Mouse (Mus musculus): Measurements from ENCODE around the gene Mettl3.

Mettl3 gene

DNA sequence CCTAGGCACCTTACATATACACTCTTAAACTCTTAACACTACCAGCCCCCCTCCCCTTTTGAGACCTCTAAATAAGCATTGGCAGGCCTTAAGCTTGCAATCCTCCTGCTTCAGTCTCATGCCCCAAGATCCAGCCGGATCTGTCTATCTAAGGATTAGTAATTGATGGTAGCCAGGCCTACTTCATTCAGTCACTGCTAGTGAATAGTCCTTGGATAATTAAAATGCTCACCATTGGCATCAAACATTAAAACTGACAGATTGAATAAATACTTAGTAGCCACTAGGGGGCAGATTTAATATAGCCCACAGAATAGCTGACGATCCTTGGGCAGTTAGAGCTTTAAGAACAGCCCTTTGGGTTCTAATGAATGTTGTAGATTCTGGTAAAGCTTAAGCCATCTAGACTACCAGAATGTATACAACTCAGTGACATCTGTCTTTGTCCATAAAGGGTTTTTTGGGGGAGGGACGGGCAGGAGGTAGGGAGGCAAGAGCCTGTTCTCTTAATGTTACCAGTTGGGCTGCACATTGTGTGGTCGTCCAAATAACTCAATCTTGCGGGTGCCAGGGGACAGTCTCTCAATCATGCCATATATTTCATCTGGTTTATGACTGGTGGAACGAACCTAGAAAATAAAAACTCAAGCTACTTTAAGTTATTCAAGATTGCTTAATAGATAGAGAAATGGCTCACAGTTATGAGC lies 9.2 kb downstream of the Mettl3 start:
- CTCF ChIA-PET, result interaction anchor here (0.7 kb wide), 1 partner anchor 15 kb away, joined by 3 read pairs; no protein-coding TSS in a partner anchor

DNA sequence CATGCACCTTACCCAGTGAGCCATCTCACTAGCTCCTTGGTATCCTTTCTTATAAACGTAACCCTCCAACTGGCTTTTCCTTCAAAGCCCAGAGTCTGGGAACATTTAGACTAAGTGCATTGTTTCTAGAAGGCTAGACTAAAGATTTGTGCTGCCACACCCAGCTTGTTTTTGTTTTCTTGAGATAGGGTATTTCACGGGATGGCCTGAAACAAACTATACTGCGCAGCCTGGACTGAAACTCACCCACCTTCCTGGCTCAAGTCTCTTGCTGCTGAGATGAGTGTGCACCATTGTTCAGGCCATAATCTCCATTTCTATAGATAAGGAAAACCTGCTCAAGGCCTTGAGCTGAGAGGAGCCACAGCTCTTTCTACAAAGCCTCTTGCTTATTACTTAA lies 20.7 kb downstream of the Mettl3 start:
- CTCF ChIA-PET, result no interaction called here

DNA sequence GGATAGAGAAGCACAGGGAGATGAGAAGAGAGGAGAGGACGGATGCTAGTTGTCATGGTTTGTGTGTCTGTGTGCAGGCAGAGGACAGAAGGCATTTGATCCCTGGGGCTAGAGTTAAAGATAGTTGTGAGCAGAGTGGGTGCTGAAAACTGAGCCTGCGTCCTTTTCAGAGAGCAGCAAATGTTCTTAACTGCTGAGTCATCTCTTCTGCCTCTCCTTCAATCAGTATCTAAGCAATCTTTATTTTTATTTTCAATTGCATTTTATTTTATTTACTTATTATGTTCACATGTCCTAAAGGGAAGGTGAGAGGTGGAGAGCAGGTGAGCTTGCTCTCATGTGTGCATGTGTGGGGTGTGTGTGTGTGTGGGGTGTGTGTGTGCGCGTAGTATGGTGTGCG lies 21.3 kb downstream of the Mettl3 start:
- CTCF ChIA-PET, result no interaction called here

DNA sequence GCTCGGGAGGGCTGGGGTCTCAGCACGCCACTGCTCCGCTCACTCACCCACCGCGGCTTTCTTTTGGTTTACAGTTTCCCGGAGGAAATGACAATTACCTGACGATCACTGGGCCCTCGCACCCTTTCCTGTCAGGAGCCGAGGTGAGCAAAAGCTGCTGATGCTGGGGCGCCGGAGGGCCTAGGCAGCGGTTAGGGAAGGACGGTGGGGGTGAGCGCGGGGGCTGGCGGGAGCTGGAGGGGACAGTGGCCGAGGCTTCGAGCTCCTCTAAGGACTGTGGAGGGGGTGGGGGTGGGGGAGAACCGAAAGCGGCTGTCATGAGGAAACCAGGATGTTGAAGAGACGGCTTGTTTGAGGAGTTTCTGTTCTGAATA lies 25.2 kb downstream of the Mettl3 start:
- CTCF ChIA-PET, result interaction anchor here (1.1 kb wide), 1 partner anchor 17 kb away, joined by 3 read pairs; no protein-coding TSS in a partner anchor

DNA sequence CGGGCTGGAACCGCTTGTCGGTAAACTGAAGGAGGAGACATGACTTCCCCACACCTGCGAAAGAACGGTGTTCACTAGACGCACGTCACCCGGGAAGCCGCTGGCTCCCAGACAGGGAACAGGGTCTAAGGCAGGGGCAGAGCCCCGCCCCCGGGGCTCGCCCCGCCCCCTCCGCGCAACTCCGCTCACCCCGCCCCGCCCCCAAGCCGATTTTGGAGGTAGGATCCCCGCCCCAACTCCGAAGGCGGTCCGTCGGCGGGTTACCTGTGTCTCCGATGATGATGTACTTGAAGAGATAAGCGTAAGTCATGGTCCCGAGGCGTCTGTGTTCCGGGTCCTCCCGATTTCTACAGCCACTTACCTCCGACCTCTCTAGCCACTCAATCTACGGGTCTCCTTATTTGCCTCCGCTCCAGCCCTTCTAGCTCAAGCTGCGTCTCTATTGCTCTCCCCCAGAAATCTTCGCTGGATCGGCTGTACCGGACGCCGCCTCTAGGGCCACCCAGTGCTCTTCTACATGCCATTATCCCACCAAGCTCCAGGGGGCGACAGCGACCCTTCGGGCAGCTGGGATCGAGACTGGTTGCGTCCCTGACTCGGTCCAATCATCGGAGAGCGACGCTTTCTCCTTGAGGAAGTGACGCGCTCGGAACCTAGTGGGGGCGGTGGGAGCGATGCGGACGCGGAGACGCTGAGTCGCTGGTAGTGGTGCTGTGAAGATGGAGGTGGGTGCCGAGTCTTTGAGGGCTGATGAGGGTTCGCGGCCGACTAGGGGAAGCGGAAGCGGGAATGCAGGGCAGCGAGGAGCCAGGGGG lies 25.8 kb downstream of the Mettl3 start, which contains the start of the genes Tox4 and Rab2b:
Tox4 (plus strand) TSS at position 215 of the 815 bp plus-strand sequence.
Rab2b (minus strand) TSS at position 614 of the 815 bp plus-strand sequence.
- CTCF ChIA-PET, result no interaction called here

DNA sequence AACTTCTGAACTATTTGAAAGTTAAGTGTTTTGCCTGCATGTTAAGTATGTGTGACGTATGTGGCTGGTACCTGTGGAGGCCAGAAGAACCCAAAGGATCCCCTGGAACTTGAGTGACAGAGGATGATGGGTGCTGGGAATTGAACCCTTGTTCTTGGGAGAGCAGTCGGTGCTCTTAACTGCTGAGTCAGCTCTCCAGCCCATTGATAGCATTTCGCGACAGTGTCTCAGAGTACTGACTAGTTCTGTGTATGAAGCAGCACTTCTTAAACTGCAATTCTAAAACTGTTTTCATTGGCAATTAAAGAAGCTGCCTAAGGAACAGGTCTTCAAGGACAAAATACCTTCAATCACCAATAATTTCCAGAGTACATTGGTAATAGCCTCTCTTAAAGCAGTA lies 27.7 kb downstream of the Mettl3 start:
- CTCF ChIA-PET, result no interaction called here

DNA sequence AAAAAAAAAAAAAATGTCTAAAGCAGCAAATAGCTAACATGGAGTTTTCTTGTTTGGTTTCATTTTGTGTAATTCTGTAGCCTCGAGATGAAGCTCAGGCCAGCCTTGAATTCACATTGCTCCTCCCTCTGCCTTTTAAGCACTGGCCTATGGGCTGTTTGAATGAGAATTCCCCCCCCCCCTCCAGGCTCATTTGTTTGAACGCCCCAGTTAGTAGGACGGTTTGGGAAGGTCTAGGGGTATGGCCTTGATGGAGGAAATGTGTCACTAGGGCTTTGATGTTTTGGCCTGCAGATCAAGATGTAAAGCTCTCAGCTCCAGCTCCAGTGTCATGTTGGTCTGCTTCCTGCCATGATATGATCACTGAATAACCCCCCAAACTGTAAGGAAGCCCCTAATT lies 32.1 kb downstream of the Mettl3 start:
- CTCF ChIA-PET, result no interaction called here

DNA sequence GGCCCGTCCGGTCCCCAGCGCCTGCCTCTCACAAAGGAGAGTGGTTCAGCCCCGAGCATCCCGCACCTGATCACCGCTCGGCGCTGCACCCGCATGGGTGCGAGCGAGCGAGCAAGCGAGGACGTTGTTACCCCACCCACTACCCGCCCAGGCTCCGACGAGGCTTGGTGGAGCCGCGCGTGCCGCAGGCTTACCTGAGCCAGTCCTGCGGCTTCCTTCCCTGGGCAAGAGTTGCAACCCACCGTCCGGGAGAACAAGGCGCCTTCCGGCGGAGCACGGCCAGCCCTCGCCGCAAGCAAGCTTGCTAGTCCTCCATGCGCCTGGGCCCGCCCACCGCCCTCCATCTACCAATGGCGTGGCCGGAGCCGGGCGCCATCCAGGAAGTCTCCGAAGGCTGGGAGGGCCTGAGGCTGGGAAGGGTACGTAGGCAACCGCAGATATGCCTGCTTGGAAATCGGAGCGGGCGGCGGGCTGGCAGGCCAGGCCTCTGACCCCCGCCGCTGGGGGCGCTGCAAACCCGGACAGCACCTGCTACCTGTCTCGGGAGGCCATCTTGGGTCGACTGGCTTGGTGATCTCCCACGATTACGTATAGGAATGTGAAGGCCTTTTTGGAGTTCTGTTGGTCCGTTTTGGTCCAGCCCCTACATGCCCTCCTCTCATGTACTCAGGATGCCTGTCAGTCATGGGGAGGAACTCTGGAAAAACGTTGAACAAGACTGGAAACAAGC lies 47.3 kb downstream of the Mettl3 start, which contains the start of gene Chd8:
Chd8 (minus strand) TSS at position 297 of the 730 bp plus-strand sequence.
- CTCF ChIA-PET, result no interaction called here

DNA sequence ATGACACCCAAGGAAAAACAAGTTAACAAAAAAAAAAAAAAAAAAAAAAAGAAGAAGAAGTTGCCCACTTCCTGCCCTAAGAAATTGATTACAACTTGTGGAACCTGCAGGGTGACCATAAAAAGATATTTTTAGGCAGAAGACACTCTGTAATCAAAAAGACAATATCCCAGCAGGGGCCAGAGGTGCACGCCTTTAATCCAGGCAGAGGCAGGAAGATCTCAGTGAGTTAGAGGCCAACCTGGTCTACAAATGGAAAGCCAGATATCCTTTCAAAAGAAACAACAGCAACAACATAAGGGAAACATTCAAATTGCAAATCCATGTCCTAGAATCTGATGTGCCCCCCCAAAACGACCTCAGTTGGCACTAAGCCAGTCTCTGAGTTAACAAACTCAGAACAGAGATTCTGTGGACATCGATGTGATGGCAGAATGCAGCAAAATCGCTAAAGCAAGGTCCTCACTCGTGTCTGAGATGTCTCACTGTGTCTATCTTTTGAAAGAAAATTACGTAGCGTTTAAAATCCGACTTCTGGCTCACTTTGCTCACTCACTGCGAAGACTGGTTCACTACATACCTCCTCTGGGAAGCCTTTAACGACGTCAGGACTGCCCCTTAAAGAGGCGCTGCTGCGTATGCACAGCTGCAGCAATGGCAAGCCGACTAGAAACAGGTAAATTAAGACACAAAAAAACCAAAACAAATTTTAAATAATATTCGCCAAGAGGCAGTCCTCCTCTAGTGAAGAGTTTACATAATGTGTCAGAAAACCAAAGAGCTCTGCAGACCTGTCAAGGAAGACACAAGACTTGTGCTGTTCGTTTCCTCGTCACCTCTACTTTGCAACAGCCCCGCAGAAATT lies 48.4 kb downstream of the Mettl3 start:
- CTCF ChIA-PET, result interaction anchor here (0.5 to 0.6 kb wide), 2 partner anchors 13 to 63 kb away, joined by 3 read pairs; no protein-coding TSS in a partner anchor

DNA sequence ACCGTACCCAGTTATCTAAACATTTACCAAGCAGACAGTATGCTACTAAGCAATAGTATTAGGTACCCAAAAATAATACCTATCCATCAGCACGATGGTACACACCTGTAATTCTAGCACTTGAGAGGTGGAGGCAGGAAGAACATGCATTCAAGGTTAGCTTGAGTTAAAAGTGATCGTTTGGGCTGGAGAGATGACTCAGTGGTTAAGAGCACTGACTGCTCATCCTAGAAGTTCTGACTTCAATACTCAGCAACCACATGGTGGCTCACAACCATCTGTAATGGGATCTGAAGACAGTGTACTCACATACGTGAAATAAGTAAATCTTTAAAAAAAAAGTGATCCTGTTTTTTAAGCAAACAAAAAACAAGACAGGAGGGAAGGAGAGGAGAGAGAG lies 58.8 kb downstream of the Mettl3 start:
- CTCF ChIA-PET, result no interaction called here

All from spleen, embryonic (tissue).